Mouse (Mus musculus): ENCODE data around the gene Ifngr1. TPM values are rescaled to one million over a fixed set of nuclear protein-coding genes. Genes with fewer than 3 reads are reported as not detected.

Ifngr1 gene
- polyA plus RNA-seq (2012; rRNA removed), result 35.7 and 37.3 TPM in 2 replicates

DNA sequence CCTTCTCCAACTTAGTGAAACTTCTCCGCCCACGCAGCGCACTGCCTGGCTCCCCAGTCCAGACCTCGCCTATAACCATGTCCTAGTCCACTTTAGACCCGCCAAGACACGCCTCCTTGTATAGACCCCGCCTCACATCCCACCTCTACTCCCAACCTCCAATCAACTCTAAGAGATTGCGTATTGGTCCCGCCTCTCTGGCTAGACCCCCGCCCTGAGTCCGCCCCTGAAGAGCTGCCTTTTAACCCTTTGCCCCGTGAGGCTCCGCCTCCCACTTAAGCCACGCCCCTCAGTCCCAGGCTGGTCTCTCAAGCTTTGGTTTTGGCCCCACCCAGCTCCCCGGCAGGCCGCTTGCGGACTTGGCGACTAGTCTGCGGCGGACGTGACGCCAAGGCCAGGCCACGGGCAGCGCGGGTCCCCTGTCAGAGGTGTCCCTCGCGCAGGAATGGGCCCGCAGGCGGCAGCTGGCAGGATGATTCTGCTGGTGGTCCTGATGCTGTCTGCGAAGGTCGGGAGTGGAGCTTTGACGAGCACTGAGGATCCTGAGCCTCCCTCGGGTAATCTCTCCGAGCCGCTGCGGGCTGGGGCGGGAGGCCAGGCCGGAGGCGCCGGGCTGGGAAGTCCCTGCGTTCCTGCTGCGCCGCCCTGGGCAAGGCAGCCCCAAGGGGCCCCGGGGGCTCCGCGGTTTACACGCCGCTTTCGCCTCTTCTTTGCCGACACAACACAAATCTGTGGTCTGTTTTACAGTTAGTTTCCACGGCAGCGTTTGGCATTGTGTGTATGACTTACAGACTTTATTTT, at the start of gene Ifngr1:
Ifngr1 (plus strand) TSS at position 309 of the 801 bp plus-strand sequence.

GRCm38 (mm10) chr10:19621408-19622048, 29.8 kb downstream of the Ifngr1 start, which contains the start of gene Il22ra2:
Il22ra2 (plus strand) TSS chr10:19621998.

Other genes starting within 250 kb of the Ifngr1 start
- gene Olig3, start 235.4 kb upstream of the Ifngr1 start, polyA plus RNA-seq (2012; rRNA removed), result not detected in 2 replicates
- 0.01 TPM in 1 of 2 replicates, not detected in the other for gene Il22ra2, start 30.0 kb downstream of the Ifngr1 start, polyA plus RNA-seq (2012; rRNA removed)
- gene Il20ra, start 120.6 kb downstream of the Ifngr1 start, polyA plus RNA-seq (2012; rRNA removed), result 0.01 and 0.05 TPM in 2 replicates